Mouse (Mus musculus): ENCODE results near the gene Tmprss11g. TPM values are rescaled to one million over a fixed set of nuclear protein-coding genes. Genes with fewer than 3 reads are reported as not detected.

The Tmprss11g gene
- not detected in 2 replicates for polyA plus RNA-seq (2012; rRNA removed)

GRCm38 (mm10) chr5:86518500-86518899 lies at the start of gene Tmprss11g:
Gene Tmprss11g (minus strand): TSS chr5:86518600.

DNA sequence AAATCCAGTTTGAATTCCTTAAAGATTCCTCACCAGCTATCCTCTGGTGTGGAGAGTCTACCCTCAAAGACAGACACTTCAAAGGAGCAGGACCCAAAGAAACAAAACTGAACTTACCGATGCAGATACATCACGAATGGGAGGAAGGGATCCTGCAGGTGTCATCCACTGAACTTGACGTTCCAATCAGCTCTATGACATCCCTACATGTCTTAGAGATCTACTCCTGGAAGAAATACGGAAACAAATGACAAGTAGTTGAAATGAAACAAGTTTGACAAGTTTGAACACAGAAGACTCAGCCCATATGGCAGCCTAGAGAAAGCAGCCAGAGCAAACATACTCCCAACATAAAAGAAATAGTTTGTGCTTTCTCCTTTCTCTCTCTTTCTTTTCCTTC lies 49.5 kb downstream of the Tmprss11g start, which contains the start of gene Tmprss11a:
Gene Tmprss11a (minus strand): TSS at position 101 of the 400 bp plus-strand sequence.

Other genes with a start within 250 kb of the Tmprss11g start
- gene Tmprss11c, start 229.3 kb downstream of the Tmprss11g start, polyA plus RNA-seq (2012; rRNA removed) = not detected in 2 replicates
- not detected in 2 replicates for gene Tmprss11d, start 145.2 kb downstream of the Tmprss11g start, polyA plus RNA-seq (2012; rRNA removed)
- gene Tmprss11a, start 49.6 kb downstream of the Tmprss11g start, polyA plus RNA-seq (2012; rRNA removed) = not detected in 2 replicates
- gene Tmprss11f, start 113.8 kb upstream of the Tmprss11g start, polyA plus RNA-seq (2012; rRNA removed) = not detected in 2 replicates
- not detected in 2 replicates for gene Tmprss11b, start 157.8 kb upstream of the Tmprss11g start, polyA plus RNA-seq (2012; rRNA removed)
- not detected in 2 replicates for gene Tmprss11e, start 227.2 kb upstream of the Tmprss11g start, polyA plus RNA-seq (2012; rRNA removed)

Measured in liver, embryonic 14 days (tissue).